Mouse (Mus musculus) small intestine, adult 2 months (tissue): ENCODE data around the gene Hspa1l.
"Not testable (repeated sequence)": the region's sequence is repeated elsewhere in the genome, so short reads cannot be mapped to it uniquely, and the experiment has no call there.

Experiments
- CTCF ChIP-seq: fragments of 200-500 bp; IDR thresholded peaks from 2 replicates; pipeline ENCODE4 v1.5.1; 2012; ENCODE audit warnings: low read depth, mild to moderate bottlenecking, control low read depth, inconsistent platforms, low read length, moderate library complexity, mixed read lengths; ENCODE audit not compliant: insufficient replicate concordance, insufficient read length; ENCODE audit errors: extremely low read depth
- POLR2A ChIP-seq: fragments of 200-500 bp; IDR thresholded peaks from 2 replicates; pipeline ENCODE4 v1.6.1; 2012; ENCODE audit warnings: low read depth, mild to moderate bottlenecking, control low read depth, inconsistent platforms, low read length, moderate library complexity

GRCm38 (mm10) chr17:34957291-34957690 lies 15.2 kb upstream of the Hspa1l start:
- not testable (repeated sequence) for TF ChIP-seq CTCF, POLR2A
